Mouse (Mus musculus): ENCODE data around the gene Srp14.

DNA sequence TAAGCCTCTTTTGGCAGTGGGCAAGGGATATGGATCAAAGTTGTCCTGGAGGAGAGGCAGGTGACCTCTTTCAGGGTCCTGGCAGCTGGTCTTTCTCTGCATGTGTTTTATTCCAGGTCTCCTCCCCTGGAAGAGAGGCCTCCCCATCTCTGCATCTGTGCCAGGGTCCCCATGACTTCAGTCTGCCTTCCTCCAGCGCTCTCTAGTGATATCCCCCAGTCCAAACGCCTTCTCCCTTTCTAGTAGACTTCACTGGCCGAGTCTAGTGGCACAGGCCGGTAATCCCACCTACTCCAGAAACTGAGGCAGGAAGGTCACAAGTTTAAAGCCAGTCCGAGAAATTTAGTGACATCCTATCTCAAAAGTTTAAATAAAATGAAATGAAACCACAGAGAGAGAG is 18.4 kb upstream of the Srp14 start:
- TF ChIP-seq CTCF (IDR thresholded peaks at IDR 0.05; ENCODE audit: control insufficient read depth, insufficient read depth, insufficient read length), result no peak
- TF ChIP-seq USF1 (IDR thresholded peaks at IDR 0.05; ENCODE audit: low read depth), result no peak
- TF ChIP-seq CEBPB (IDR thresholded peaks at IDR 0.05; ENCODE audit: low read depth), result no peak
- no peak for TF ChIP-seq MAX (IDR thresholded peaks at IDR 0.05)
- no peak for TF ChIP-seq MYOG (IDR thresholded peaks at IDR 0.05; ENCODE audit: control insufficient read depth, extremely low read depth, insufficient read length)
